Mouse (Mus musculus) testis, adult 2 months (tissue): ENCODE data around the gene Umodl1.

ENCODE experiments used
- CTCF ChIP-seq: fragments of 200-500 bp; IDR thresholded peaks from 2 replicates; pipeline ENCODE4 v1.5.1; 2012; ENCODE audit warnings: low read depth, mild to moderate bottlenecking, inconsistent platforms, low read length, moderate library complexity; ENCODE audit not compliant: control insufficient read depth, insufficient read depth, insufficient replicate concordance
- POLR2A ChIP-seq: fragments of 200-500 bp; IDR thresholded peaks from 2 replicates; pipeline ENCODE4 v1.6.1; 2012; ENCODE audit warnings: low read depth, mild to moderate bottlenecking, inconsistent platforms, low read length, moderate library complexity; ENCODE audit not compliant: control insufficient read depth

DNA sequence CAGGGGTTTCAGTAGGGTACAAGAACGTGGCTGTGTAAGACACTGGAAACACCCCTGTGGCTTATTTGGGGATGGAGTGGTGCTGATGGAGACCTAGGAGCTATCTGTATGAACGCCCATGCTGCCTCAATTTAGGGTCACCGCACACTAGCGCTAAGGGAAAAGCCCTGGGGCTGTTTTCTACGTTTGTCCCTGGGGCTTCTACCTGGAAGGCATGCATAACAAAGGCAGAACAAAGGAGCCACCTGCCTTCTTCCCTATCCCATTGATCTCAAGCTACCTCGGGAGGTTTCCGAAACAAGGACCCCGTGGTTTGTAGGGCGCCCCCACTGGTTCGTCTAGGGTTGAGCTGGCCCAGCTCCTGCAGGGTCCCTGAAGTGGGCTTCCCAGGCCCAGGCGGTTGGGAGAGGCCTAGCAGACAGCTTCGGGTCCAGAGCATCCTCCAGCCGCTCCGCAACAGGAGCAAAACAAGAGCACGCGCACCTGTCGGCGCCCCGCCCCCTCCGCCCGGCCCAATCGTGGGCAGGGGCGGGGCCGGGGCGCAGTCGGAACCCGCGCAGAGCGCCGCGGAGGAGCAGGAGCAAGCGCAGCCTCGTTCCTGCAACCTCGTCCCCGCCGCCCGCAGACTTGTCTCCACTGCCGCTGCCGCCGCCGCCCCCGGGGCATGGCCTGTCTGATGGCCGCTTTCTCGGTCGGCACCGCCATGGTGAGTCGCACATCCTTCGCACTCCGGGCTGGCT lies 102.9 kb downstream of the Umodl1 start, which contains the start of gene Abcg1:
- TF ChIP-seq CTCF (no peak), POLR2A (no peak)
